Mouse (Mus musculus) bone marrow, adult 2 months (tissue): ENCODE results near the gene Wasf2.

Source experiments
- CTCF ChIP-seq: fragments of 200-500 bp; IDR thresholded peaks from 2 replicates; pipeline ENCODE4 v1.5.1; 2011; ENCODE audit warnings: low read length, control low read depth; ENCODE audit not compliant: control insufficient read depth, insufficient read depth
- POLR2A ChIP-seq: fragments of 200-500 bp; IDR thresholded peaks from 2 replicates; pipeline ENCODE4 v1.6.1; 2011; ENCODE audit warnings: low read depth, mild to moderate bottlenecking, control low read depth, low read length, borderline replicate concordance; ENCODE audit not compliant: control insufficient read depth

- TF ChIP-seq CTCF: no peak
- TF ChIP-seq POLR2A: no peak
Measured at GRCm38 (mm10) chr4:133198337-133199180, 68.3 kb downstream of the Wasf2 start.
